Mouse (Mus musculus) ovary, adult 18-20 months (tissue): Measurements from ENCODE around the gene 4930507D05Rik.
"Not testable (repeated sequence)": the region's sequence is repeated elsewhere in the genome, so short reads cannot be mapped to it uniquely, and the experiment has no call there.

ENCODE experiments used
- DNase-seq: peaks from one replicate; pipeline ENCODE4 v3.0.0; 2022; ENCODE audit warnings: low spot score, mixed read lengths

The 4930507D05Rik gene

DNA sequence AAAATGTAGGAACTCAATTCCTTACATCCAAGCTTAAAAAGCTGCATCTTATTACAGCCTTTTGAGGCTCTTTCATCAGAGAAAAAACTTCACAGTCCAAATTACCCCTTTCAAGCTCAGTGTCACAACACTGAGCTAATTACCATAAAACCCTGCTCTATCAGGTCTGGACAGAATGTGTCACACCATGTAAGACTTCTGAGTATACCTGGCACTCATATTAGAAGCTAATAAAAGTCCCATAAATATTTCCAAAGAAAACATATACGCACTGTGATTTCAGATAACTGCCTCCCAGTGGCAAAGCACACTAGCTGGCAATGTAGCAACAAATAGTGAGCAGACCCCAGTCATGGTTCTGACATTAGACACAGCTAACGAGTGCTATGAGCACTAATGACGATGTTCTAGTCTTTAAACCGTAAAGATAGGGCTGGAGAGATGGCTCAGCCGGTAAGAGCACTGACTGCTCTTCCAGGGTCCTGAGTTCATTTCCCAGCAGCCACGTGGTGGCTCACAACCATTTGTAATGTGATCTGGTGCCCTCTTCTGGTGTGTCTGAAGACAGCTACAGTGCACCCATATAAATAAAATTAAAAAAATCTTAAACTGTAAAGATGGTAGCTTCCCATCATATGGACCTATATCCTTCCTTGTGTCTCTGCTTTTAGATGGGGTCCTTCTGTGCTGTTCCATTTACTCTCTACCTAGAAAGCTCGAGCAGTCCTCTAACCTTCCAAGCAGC lies 32.0 kb downstream of the 4930507D05Rik start:
- DNase-seq = no peak

- DNase-seq = no peak
Observed at GRCm38 (mm10) chr10:62485878-62486582, 36.7 kb downstream of the 4930507D05Rik start.

GRCm38 (mm10) chr10:62486618-62487415 lies 37.5 kb downstream of the 4930507D05Rik start, which contains the start of gene Vps26a:
TSS of gene Vps26a (minus strand) at chr10:62486805.
- DNase-seq = peak; percentile 98

GRCm38 (mm10) chr10:62488266-62488665 lies 39.0 kb downstream of the 4930507D05Rik start:
- DNase-seq = peak; percentile 10

DNA sequence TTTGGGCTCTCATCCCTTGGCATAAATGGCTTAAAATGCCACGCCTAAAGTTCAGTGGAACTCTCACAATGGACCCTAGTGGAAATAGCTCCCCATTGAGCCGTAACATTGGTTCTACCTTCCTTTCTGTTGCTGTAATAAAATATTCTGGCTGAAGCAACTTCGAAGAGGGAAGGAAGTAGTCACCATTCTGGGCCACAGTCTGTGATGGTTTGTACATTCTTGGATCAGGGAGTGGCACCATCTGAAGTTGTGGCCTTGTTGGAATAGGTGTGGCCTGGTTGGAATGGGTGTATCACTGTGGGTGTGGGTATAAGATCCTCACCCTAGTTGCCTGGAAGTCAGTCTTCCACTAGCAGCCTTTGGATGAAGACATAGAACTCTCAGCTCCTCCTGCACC lies 42.4 kb downstream of the 4930507D05Rik start:
- DNase-seq = not testable (repeated sequence)

DNA sequence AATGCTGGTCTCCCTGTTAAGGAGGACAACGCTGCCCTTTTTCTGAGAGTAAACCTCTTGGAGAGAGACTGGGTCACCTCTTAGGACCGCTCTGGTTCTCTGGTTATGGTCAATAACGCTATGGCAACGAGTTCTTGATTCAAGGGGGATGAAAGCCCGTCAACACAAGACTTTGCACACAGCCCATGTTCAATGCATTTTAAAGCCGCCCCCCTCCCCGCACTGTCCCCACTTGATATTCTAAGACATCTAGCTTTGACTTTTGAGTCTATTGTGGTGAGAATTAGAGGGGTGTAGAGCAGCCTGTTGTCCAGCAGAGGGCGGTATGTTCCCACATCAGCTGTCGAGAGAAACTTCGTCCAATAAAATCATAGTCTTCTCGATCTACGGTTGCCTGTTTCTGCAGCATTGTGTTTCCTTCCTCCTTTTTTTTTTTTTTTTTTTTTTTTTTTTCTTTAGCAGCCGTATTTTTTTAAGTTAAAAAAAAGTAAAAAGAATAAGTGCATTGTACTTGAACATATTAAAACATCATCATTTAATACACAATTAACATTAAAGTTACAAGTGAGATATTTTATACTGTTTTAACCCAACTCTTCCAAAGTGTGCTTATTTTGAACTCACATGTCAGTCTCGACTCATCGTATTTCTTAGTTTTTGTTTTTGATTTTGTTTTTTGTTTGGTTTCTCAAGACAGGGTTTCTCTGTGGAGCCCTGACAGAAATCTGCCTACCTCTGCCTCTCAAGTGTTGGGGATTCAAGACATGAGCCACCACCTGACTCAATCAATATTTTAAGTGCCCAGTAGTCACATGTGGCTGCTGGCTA lies 51.0 kb downstream of the 4930507D05Rik start:
- DNase-seq = peak; percentile 11
